Mouse (Mus musculus): ENCODE results near the gene AC124108.1.

DNA sequence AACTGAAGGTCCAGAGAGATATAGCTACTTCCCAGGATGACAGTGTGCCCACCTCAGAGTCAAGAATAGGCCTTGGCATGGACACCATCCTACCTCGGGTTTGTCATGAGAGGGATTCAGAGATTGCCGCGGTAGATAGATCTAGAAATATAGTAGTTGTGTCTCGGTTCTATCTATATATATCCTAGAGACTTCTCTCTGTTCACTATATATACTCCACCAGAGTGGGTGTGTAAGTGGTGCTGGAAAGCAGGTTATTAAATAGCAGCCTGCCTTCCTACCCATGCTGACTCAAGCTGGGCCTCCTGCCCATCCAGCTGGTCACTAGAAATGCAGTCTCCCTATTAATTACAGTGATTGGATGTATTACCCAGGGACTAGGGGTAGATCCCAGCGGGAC is 11.5 kb downstream of the AC124108.1 start:
- TF ChIP-seq POLR2A (IDR thresholded peaks at IDR 0.05; ENCODE audit: low read depth, low read length) (no peak), CTCF (conservative IDR thresholded peaks at IDR 0.05; ENCODE audit: insufficient read depth, insufficient read length, low read depth, low read length) (no peak)

Measured in kidney, adult 2 months (tissue).